Mouse (Mus musculus) heart, postnatal 0 days (tissue): ENCODE data around the gene Ptgis.

Experiments used
- CTCF ChIP-seq: IDR thresholded peaks from 2 replicates; pipeline ENCODE4 v1.5.1; 2016; ENCODE audit warnings: antibody characterized with exemption, control low read depth, low read depth
- EP300 ChIP-seq: IDR thresholded peaks from 2 replicates; pipeline ENCODE4 v1.6.1; 2016; ENCODE audit warnings: antibody characterized with exemption, low read depth

- TF ChIP-seq CTCF, result no peak
- TF ChIP-seq EP300, result no peak
Measured at GRCm38 (mm10) chr2:167240008-167240964, at the start of gene Ptgis.
